Mouse (Mus musculus) MN1 (cell line): ENCODE measurements at regions not wholly inside any gene's neighbourhood (a gene's known extent, or its start where the extent isn't known, plus 50 kb on each side); places are given as distances from the start of the nearest gene placed in this dataset.

Experiments used
- DNase-seq: peaks from one replicate; pipeline ENCODE4 v3.0.0-alpha.2; 2016; ENCODE audit warnings: low spot score

DNA sequence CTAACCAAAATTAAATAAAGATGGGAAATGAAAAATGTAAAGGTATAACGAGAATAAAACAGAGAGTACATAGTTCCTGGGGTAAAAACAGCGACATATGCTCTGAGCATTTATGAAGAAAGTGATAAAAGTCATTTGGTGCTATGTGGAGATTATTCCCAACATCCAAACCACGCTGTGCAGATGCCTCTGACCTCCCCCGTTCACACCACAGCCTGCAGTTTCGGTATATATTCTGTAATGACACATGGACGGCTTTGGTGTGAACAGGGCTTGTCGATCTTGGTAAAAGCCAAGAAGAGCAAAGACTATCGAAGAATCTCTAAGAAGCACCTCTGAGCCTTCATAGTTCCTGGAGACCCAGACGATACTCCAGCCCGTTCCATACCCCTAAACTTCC, 95.2 kb upstream of the Ppp1r26 start:
- DNase-seq = no peak

DNA sequence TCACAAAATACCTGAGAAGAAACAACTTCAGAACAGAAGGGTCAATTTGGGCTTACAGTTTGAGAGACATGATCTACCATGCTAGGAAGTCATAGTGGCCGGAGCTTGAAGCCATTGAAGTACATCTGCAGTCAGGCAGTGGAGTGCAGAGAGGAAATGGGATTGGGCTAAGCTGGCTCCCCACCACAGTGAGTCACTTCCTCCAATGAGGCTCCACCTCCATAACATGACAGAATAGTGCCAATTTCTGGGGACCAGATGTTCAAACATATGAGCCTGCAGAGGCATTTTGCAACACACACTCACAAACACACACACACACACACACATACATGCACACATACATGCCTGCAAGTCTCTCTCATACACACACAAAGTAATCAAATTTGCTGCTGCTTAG, 93.7 kb upstream of the Ppp1r26 start:
- no peak for DNase-seq

DNA sequence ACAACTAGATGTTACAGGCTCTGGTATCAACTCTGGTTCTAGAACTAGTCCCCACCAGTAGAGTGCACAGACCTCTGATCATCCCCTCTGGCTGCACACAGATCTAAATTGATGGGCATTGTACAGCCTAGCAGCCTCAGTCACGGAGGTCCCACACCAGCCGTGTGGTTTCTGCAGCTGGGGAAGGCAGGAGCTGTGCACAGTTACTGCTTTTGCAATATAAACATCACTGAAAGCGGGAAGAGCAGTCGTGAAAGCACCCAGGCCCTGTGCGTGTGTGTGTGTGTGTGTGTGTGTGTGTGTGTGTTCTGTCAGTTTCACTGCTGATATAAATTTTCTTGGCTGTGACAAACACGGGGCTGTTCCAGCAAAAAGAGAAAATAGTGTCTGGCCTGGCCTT, 84.4 kb upstream of the Ppp1r26 start:
- no peak for DNase-seq

DNA sequence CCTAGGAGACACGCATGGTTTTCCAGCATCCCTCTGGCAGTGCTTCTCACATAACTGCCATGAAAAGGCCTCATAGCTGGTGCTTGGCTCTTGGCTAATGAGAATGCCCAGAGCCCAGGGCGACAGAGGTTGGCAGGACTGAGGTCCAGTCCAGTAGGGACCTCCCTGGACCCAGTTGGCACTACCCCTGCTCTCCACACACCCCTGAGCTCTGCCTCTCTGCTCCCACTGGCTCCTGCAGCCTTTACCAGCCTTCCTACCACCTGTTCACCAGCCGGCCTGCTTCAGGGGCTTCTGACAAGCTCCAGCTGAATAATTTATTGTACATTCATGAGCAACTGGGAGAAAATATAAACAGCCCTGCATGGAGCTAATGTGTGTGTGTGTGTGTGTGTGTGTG, 82.0 kb upstream of the Ppp1r26 start:
- DNase-seq = no peak

DNA sequence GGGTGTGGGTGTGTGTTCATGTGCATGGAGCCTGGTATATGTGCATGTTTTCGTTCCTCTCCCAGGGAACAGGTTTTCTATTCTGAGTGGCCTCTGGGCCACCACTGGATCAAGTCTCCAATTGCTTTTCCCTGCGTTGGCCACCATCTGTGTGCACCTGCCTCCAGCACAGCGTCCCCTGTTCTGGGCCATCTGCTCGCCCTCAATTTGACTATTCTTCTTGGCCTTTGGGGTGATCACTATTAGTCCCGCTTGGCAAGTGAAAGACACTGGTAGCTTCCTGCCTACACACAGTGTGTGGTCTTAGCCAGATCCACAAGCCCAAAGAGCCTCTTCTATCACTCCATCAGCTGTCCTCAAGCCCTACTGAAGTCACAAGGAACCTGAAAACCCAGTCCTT, 80.8 kb upstream of the Ppp1r26 start:
- DNase-seq = no peak

DNA sequence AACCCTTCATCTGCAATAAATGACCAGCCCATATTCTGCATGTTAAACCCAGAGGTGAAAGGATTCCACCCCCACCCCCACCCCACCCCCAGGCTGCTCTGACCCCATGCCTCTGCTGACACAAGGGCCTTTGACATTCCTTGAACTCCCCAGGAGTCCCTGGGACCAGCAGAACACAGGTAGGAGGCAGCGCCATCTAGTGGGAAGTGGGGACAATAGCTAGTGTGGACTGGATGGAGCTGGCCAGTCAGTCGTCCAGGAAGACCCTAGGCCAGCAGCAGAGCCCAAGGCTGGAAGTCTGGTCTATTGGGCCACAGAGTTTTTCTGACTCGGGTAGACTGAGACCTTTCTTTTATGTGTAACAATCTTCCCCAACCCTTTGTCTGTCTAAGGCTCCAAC, 71.8 kb upstream of the Ppp1r26 start:
- peak; percentile 65 for DNase-seq

DNA sequence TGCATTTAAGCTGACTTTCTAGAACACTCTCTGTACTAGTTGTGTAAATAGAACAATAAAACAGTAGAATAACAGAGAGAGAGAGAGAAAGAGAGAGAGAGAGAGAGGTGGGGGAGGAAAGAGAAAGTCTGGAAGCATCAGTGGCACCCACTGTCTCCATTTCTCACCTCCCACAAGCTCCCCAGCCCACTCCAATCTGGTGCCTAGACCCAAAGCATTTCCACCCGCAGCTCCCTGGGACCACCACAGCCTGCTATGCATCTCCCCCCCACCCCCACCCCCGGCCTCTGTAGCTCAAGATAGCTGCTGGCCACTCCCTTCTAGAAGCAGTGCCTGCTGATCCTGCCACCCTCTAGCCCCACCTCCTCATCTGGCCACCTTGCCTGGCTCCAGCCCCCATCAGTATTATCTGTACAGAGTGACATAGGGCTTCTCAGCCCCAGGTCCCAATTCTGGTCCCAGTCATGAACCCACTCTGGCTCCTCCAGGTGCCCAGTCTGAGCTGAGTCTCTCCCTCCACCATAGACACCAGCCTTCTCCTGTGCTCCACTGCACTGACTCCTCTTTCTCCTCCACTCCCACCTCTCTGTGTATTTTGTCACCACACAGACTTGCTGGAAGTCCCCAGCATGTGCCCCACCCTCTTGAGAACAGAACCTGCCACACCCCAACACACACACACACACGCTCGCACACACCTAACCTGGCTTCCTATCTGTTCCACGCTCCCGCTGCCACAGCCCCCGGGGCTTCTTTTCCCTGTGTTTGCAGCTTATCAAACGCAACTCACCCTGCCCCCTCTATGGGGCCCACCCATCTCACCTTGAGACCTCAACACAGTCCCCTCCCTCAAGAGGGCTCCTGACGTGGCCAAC, 68.4 kb upstream of the Ppp1r26 start:
- DNase-seq = no peak

DNA sequence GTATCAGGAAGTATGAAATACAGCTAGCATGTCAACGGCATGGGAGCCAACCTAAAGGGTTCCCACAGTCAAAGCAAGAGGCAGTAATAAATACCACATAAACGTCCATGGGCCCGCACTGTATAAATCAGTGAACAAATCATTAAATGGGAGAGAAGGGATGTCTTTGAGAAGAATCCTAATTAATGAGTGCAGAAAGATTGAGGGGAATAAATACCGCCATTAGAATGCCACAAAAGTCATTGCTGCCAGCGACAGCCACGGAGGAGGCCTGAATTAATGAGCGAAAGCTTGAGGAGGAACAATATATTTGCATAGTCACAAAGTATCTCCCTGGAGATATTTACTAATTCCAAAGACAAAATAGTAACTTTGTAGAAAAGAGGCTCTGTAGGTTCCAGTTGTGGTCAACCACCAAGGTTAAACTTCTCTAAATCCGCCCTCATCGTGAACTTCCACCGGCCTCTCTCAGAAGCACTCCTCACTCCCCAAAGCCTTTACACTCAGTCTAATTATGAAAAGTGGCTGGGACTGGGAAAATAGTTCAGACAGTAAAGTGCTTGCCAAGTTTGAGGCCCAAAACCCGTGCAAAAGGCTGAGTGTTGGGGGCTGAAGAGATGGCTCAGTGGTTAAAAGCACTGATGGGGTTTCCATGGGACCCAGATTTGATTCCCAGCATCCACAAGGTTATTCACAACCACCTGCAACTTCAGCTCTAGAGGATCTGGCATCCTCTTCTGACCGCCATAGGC, 64.4 kb upstream of the Ppp1r26 start:
- DNase-seq = no peak

DNA sequence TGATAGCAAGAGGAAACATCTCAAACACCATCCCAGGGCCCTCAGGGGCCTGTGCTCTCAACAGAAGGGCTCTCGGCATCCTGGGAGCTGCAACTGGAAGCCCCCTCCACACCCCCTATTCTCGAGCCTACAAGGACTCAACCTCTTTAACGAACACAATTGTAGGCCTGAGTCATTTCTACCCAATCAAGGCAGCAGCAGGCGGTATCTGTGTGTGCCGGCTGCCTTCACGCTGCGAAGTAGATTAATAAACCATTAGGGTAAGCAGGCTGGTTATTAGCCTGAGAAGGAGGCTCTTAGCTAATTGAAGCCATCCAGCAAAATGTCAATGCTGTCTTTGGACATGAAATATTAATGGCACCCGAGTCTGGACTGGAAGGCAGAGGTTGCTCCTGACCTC, 61.7 kb upstream of the Ppp1r26 start:
- DNase-seq = peak; percentile 42

DNA sequence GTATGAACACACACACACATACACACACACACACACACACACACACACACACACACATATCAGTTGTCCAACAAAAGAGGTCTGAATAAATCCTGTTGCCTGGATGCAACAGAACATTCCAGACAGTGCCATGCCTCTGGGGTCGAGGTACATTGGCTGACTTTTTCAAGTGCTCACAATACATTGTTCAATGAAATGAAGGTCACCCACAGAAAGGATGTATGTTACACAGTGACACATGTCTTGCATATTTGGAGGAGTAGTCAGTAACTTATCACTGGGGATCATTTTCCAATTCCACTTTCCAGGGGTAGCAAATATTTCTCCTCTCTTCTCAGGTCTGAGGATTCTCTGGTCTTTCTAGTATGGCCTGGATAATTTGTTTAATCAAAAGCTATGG, 59.8 kb upstream of the Ppp1r26 start:
- DNase-seq = no peak

DNA sequence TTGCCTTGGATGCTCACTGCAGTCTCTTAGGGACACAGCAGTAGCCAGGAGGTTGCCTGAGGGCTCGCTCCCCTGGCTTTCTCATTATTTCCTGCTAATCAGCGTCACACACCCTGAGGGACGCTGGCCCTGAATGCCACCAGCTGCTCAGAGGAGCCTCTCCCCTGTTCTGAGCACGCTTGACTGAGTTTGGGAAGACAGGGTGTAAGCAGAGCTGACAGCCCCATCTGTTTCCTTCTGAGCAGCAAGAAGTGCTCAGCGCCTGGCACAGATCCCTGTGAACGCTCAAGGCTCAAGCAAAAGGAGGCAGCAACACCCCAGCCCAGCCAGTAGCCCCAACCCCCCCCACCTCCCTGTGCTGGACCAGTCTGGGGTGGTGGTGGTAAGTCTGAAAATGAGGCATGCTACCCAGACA, 59.2 kb upstream of the Ppp1r26 start:
- DNase-seq = peak; percentile 70

DNA sequence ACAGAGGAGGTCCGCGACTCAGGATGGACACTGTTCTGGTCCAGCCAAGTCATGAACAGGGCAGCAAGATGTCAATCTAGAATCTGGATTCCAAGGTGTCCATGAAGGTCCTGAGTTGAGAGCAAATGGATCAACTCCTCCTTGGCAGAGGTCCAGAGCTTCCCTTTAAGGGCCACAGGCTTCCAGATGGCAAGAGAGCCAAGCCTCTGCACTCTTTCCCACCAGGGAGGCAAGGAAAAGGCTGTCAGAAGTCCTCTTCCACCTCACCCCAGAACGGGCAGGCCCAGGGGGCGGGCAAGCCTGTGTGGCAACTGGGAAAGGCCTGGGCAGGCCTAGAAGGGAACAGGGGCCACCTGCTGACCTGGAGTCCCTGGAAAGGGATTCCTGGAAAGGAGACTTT, 58.7 kb upstream of the Ppp1r26 start:
- peak; percentile 58 for DNase-seq

DNA sequence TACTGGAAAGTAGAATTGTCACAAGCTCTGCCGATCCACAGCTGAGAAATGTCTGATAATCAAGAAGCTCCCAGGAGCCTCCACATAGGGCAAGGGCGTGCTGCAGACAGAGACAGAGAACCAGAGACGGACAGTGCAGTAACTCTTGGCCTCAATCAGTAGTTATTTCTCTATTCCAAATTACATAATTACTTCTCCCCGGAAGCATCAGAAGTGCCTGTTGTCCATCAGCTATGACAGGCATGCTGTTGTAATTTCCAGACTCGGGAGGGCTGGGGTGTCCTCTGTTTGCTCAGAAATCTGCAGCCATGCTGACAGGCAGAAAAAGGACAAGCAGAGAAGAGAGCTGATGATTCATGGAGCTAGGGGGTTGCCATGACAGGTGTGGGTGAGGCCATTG, 56.9 kb upstream of the Ppp1r26 start:
- DNase-seq = peak; percentile 60

DNA sequence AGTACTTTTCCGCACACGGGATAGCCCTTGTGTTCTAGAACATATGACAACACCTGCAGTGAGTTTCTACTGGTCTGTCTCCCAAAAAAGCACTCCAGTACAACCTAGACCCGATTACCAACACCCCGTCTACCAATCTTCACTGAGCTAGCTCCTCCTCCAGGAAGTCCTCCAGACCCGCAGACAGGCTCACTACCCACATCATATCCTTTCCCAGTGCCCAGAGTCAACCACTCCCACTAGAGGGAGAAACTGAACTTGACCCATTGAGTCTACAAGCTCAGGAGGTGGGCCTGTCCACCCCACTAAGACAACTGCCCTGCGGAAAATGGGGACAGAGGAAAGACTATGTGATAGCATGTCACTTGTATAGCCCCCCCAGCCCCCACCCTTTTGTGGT, 51.2 kb upstream of the Ppp1r26 start:
- DNase-seq = no peak
